Mouse (Mus musculus) neural tube, embryonic 15.5 days (tissue): ENCODE measurements around the gene Ppp2r5d. TPM values are rescaled to one million over a fixed set of nuclear protein-coding genes. Genes with fewer than 3 reads are reported as not detected.

Experiments used
- ATAC-seq: fragments of 200-750 bp; cut with Nextera tagmentation; 2 replicates; pipeline ENCODE4 v1.8.0; 2017; ENCODE audit warnings: mild to moderate bottlenecking, moderate TSS enrichment, moderate library complexity; ENCODE audit not compliant: low FRiP score
- H3K27ac ChIP-seq: fragments of 300-500 bp; sonication (generic); replicated peaks from 2 replicates; pipeline ENCODE4 v1.5.1; 2015; ENCODE audit warnings: mild to moderate bottlenecking, inconsistent platforms
- H3K27me3 ChIP-seq: fragments of 300-500 bp; sonication (generic); replicated peaks from 2 replicates; pipeline ENCODE4 v1.6.1; 2015; ENCODE audit warnings: inconsistent platforms
- H3K36me3 ChIP-seq: fragments of 300-500 bp; sonication (generic); 2 replicates; pipeline ENCODE4 v1.6.1; 2015; ENCODE audit warnings: inconsistent platforms
- H3K4me1 ChIP-seq: fragments of 300-500 bp; sonication (generic); 2 replicates; pipeline ENCODE4 v1.6.1; 2015; ENCODE audit warnings: inconsistent platforms
- H3K4me2 ChIP-seq: fragments of 300-500 bp; sonication (generic); 2 replicates; pipeline ENCODE4 v1.6.1; 2015; ENCODE audit warnings: inconsistent platforms, mild to moderate bottlenecking, moderate library complexity
- H3K4me3 ChIP-seq: fragments of 300-500 bp; sonication (generic); replicated peaks from 2 replicates; pipeline ENCODE4 v1.5.1; 2015; ENCODE audit warnings: mild to moderate bottlenecking, inconsistent platforms
- H3K9ac ChIP-seq: fragments of 300-500 bp; sonication (generic); replicated peaks from 2 replicates; pipeline ENCODE4 v1.6.1; 2015; ENCODE audit warnings: mild to moderate bottlenecking, inconsistent platforms
- H3K9me3 ChIP-seq: fragments of 300-500 bp; sonication (generic); replicated peaks from 2 replicates; pipeline ENCODE4 v1.6.1; 2016; ENCODE audit warnings: inconsistent platforms
- WGBS: fragments of 180-500 bp; shearing (Covaris S2); methylation state at CpG from one replicate; pipeline ENCODE4 v1.1.7; 2015; ENCODE audit warnings: mixed read lengths; 5-methylcytosine and 5-hydroxymethylcytosine counted together
- polyA plus RNA-seq: library from polyadenylated mRNA; unstranded; fragments of >200 nt; fragmentation: Nextera tagmentation; extraction: Ambion mirVana; gene quantifications from 2 replicates; pipeline ENCODE4 v1.2.1, GENCODE M21; 2015

The Ppp2r5d gene
- polyA plus RNA-seq, 1 experiment from 2014 or later: 89.1 TPM

DNA sequence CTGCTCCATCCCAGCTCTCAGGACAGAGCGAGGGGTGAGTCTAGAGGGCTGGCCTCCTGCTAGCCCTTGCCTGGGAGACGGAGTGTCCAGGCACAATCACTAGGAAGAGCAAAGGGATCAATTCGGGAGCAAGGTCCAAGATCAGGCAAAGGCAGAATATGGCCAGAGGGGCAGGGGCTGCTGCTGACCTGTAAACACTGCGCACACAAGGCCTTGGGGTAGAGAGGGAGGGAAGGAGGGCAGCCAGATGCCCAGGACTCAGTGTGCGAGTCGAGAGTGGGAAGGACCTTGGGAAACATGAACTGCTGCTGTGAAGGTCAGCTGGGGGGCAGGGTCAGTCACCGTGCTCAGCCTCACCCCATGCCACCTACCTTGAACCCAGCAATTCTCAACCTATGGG, 30.4 kb upstream of the Ppp2r5d start:
- H3K4me1 ChIP-seq: no peaks in the 10 kb centered on the region
- 92% methylated on average over 7 of the region's 7 CpGs for WGBS
- no peak overlapping the region for H3K27ac ChIP-seq
- H3K9ac ChIP-seq: no peak overlapping the region
- H3K4me3 ChIP-seq: no peak overlapping the region
- no peak overlapping the region for H3K4me2 ChIP-seq
- no peaks in the 10 kb centered on the region for H3K9me3 ChIP-seq
- peaks cover 31% of the 10 kb centered on the region for H3K36me3 ChIP-seq
- no peaks in the 10 kb centered on the region for H3K27me3 ChIP-seq
- no peak for ATAC-seq

GRCm38 (mm10) chr17:46734055-46734454, 29.1 kb upstream of the Ppp2r5d start:
- Histone ChIP-seq H3K9me3 (no peaks in the 10 kb centered on the region), H3K27ac (no peak overlapping the region)
- 93% methylated on average over 3 of the region's 3 CpGs for WGBS

DNA sequence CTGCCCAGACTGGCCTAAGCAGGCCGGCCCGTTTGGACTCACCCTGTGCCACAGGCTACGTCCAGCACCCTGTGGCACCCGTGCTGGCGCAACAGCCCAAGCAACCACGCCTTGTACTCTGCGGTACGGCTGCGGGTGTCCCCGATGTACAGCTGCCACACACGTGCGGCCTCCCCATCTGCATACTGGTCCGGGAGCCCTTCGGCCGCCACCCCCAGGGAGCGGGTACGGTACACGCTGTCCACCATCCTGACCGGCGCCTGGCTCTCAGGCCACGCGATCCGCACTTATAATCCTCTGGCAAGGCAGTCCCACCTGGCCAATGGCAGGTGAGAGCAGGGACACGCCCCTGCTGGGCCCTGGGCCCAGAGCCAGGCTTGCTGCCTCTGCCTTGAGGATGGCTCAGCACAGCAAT, 24.0 kb upstream of the Ppp2r5d start, which contains the start of gene Gnmt:
TSS of gene Gnmt (minus strand) at position 265 of the 415 bp plus-strand sequence.
- Histone ChIP-seq H3K27ac (no peak within 1 kb of the TSS), H3K9me3 (no peaks in the 10 kb centered on the region), H3K27me3 (peaks cover 7% of the 10 kb centered on the region), H3K4me1 (no peaks in the 10 kb centered on the region), H3K4me2 (peak within 1 kb of the TSS; percentile 13; the same call in 1 of the 2 replicates), H3K36me3 (0 out of 2 replicates have a peak, but pooled peaks cover 7% of the 10 kb centered on the region), H3K4me3 (no peak within 1 kb of the TSS), H3K9ac (no peak within 1 kb of the TSS)
- no peak for ATAC-seq
- 18% methylated on average over 24 of the region's 24 CpGs for WGBS

More at GRCm38 (mm10) chr17:46734055-46734454, 29.1 kb upstream of the Ppp2r5d start:
- ATAC-seq: no peak
- H3K9ac ChIP-seq: no peak overlapping the region
- no peaks in the 10 kb centered on the region for H3K4me1 ChIP-seq
- H3K27me3 ChIP-seq: peaks cover 1% of the 10 kb centered on the region
- peaks cover 31% of the 10 kb centered on the region for H3K36me3 ChIP-seq
- H3K4me2 ChIP-seq: no peak overlapping the region
- no peak overlapping the region for H3K4me3 ChIP-seq

GRCm38 (mm10) chr17:46728496-46728895, 23.6 kb upstream of the Ppp2r5d start:
- no peak overlapping the region for H3K9ac ChIP-seq
- no peak overlapping the region for H3K27ac ChIP-seq
- 0 out of 2 replicates have a peak, but pooled peaks cover 11% of the 10 kb centered on the region for H3K36me3 ChIP-seq
- WGBS: 47% methylated on average over 11 of the region's 11 CpGs
- H3K4me2 ChIP-seq: peak overlapping the region; percentile 13; the same call in 1 of the 2 replicates
- ATAC-seq: no peak
- H3K27me3 ChIP-seq: peaks cover 7% of the 10 kb centered on the region
- H3K4me3 ChIP-seq: no peak overlapping the region
- H3K4me1 ChIP-seq: no peaks in the 10 kb centered on the region
- H3K9me3 ChIP-seq: no peaks in the 10 kb centered on the region

- ATAC-seq: no peak
- no peaks in the 10 kb centered on the region for H3K9me3 ChIP-seq
- 0 out of 2 replicates have a peak, but pooled peaks cover 12% of the 10 kb centered on the region for H3K36me3 ChIP-seq
- 43% methylated on average over 6 of the region's 6 CpGs for whole genome bisulfite sequencing
- no peak overlapping the region for H3K27ac ChIP-seq
- H3K4me1 ChIP-seq: no peaks in the 10 kb centered on the region
- H3K4me2 ChIP-seq: no peak overlapping the region
- no peak overlapping the region for H3K4me3 ChIP-seq
- no peak overlapping the region for H3K9ac ChIP-seq
- peaks cover 7% of the 10 kb centered on the region for H3K27me3 ChIP-seq
Observed at GRCm38 (mm10) chr17:46728021-46728420, 23.1 kb upstream of the Ppp2r5d start.

- H3K9ac ChIP-seq: no peak overlapping the region
- H3K4me2 ChIP-seq: no peak overlapping the region
- H3K4me1 ChIP-seq: no peaks in the 10 kb centered on the region
- peaks cover 7% of the 10 kb centered on the region for H3K27me3 ChIP-seq
- ATAC-seq: no peak
- H3K27ac ChIP-seq: no peak overlapping the region
- WGBS: 88% methylated on average over 11 of the region's 11 CpGs
- H3K4me3 ChIP-seq: no peak overlapping the region
- H3K9me3 ChIP-seq: no peaks in the 10 kb centered on the region
- H3K36me3 ChIP-seq: peaks cover 13% of the 10 kb centered on the region; the same call in 1 of the 2 replicates
Observed at GRCm38 (mm10) chr17:46727271-46727670, 22.4 kb upstream of the Ppp2r5d start.

DNA sequence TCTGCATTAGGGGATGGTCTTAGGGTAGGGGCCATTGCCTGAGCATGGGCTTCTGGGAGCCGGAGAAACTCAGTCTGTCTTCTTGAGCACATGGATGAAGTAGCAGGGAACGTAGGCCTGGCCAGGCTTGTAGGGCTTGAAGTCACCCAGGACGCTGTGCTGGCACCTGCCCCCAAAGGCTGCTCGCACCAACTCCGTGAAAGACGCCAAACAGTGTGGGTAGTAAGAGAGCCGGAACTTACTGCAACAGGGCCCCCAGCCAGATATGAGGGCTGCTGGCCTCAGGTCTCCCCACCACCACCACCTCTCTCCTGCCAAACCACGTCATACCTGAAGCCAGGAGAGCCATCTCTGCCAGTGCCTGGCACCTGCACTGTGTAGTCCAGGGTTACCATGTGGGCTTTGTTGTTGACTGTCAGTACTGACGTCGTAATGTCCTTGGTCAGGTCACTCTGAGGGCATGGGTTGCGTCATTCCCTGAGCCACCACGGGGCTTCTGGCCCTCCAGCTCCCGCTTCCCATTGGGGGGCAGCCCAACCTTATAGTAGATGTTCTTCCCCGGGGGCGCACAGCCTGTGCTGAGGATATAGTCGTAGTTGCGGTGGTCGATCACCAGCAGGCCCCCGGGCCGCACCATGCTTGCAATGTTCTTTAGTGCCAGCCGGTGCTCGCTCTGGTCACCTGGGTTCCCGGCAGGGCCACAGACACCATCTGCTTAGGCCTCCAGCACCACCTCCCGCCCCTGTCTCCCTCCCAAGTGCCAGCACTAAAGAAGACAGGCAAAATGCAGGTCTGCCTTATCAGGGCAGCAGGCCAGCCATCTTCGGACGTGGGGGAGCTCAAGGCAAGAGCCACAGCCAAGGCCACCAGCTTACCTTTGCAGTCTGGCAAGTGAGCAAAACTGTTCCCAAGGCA, 21.1 kb upstream of the Ppp2r5d start:
- H3K9ac ChIP-seq: no peak overlapping the region
- no peak for ATAC-seq

DNA sequence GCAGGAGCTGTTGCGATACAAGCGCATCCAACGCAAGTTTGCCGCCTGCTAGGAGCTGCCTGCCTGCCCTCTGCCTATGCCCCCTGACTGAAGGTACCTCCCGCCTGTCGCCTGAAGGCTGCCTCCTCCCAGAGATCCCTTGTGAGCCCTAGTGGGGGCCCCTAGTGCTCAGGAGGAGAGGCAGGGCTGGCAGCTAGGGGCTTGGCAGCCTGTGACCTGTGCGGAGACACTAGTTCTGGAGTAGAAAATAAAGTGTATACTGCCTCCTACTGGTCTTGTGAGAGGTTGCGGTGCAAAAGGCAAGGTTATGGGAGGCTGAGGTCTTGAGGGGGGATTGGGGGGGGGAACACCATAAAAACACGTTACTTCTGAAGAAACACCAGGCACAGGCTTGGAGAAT, 20.4 kb upstream of the Ppp2r5d start:
- Histone ChIP-seq H3K4me2 (no peak overlapping the region), H3K9me3 (no peaks in the 10 kb centered on the region), H3K27ac (no peak overlapping the region), H3K36me3 (peaks cover 30% of the 10 kb centered on the region), H3K9ac (no peak overlapping the region), H3K4me3 (no peak overlapping the region), H3K27me3 (peaks cover 7% of the 10 kb centered on the region), H3K4me1 (no peaks in the 10 kb centered on the region)
- 41% methylated on average over 9 of the region's 9 CpGs for WGBS
- no peak; the same call in 1 of the 2 replicates for ATAC-seq

More for the DNA sequence above, 21.1 kb upstream of the Ppp2r5d start:
- Histone ChIP-seq H3K27ac (no peak overlapping the region), H3K36me3 (peaks cover 23% of the 10 kb centered on the region; the same call in 1 of the 2 replicates), H3K4me3 (no peak overlapping the region), H3K9me3 (no peaks in the 10 kb centered on the region), H3K4me1 (no peaks in the 10 kb centered on the region), H3K27me3 (peaks cover 7% of the 10 kb centered on the region), H3K4me2 (no peak overlapping the region)
- 92% methylated on average over 26 of the region's 26 CpGs for WGBS

- Histone ChIP-seq H3K4me3 (no peak overlapping the region), H3K4me1 (no peaks in the 10 kb centered on the region), H3K9ac (no peak overlapping the region), H3K27ac (no peak overlapping the region), H3K9me3 (no peaks in the 10 kb centered on the region), H3K27me3 (peaks cover 7% of the 10 kb centered on the region), H3K4me2 (no peak overlapping the region), H3K36me3 (peaks cover 31% of the 10 kb centered on the region)
- no peak for ATAC-seq
- whole genome bisulfite sequencing: 89% methylated on average over 14 of the region's 20 CpGs
Observed at GRCm38 (mm10) chr17:46724477-46725084, 19.7 kb upstream of the Ppp2r5d start.

DNA sequence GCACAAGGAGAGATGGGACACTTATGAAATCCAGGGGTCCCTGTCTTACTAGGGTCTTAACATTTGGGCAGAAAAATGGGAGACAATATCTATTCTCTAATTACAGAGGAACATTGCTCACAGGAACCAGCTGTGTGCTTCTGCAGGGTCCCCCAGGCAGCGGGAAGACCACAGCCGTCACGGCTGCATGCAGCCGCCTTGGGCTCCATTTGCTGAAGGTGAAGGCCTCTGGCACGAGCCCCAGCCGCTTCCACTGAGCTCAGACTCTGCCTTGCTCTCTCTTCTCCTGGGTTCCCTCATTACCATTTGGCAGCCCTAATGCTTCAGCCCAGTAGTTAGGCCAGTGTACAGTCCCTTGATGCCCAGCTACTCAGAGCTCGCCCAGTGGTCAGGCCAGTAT, 16.2 kb upstream of the Ppp2r5d start:
- Histone ChIP-seq H3K4me2 (no peak overlapping the region), H3K4me3 (no peak overlapping the region), H3K4me1 (no peaks in the 10 kb centered on the region), H3K27me3 (no peaks in the 10 kb centered on the region), H3K9ac (no peak overlapping the region), H3K27ac (no peak overlapping the region), H3K36me3 (peaks cover 42% of the 10 kb centered on the region), H3K9me3 (no peaks in the 10 kb centered on the region)
- 88% methylated on average over 7 of the region's 7 CpGs for WGBS
- no peak for ATAC-seq

DNA sequence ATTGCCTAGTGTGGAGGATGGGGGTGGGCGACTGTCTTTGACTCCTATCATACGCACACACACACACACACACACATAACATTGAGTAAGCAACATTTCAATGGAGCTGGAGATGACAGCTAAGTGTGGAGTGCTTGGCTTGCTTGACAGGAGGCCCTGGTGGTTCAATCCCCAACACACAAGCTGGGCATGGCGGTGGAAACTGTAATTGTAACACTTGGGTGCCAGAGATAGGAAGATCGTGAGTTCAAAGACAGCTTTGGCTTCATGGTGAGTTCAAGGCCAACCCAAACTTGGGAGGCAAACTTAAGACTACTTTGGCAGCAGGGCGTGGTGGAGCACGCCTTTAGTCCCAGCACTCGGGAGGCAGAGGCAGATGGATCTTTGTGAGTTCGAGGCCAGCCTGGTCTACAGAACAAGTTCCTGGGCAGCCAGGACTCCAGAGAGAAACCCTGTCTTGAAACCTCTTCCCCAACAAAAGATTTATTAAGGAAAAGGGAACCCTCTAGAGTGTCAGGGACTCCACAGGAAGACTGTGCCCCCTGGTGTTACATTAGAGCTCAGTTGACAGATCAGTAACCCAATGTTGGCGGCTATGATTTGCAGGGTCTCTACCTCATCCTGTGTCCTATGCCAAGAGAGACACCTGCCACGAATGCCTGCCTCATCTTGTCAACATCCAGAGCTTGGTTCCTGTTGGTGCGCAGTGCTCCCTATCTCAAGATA, 10.0 kb upstream of the Ppp2r5d start:
- no peak overlapping the region for H3K27ac ChIP-seq
- H3K9me3 ChIP-seq: no peaks in the 10 kb centered on the region
- no peaks in the 10 kb centered on the region for H3K27me3 ChIP-seq
- 96% methylated on average over 11 of the region's 11 CpGs for WGBS
- H3K4me2 ChIP-seq: no peak overlapping the region
- no peak overlapping the region for H3K4me3 ChIP-seq
- H3K9ac ChIP-seq: no peak overlapping the region
- H3K4me1 ChIP-seq: peaks cover 23% of the 10 kb centered on the region
- peaks cover 35% of the 10 kb centered on the region for H3K36me3 ChIP-seq
- no peak for ATAC-seq
